Mouse (Mus musculus): ENCODE data around the gene Med21.

DNA sequence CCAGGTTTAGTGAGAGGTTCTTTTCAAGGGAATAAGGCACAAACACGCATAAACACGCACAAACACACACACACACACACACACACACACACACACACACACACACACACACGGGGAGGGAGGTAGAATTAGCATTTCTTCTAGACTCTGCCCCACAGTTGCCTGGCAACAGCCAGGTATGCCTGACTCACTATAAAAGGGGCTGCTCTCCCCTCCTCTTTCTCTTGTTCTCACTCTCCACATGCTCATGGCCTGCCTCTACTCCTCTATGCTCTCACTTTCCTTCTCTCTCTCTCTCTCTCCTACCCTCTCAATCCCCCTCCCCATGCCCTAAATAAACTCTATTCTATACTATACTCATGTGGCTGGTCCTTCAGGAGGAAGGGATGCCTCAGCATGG is 14.2 kb upstream of the Med21 start:
- TF ChIP-seq CTCF (conservative IDR thresholded peaks at IDR 0.05; ENCODE audit: insufficient read depth, insufficient read length, low read depth, low read length) (no peak), POLR2A (IDR thresholded peaks at IDR 0.05; ENCODE audit: low read depth, low read length) (no peak)

Data from kidney, adult 2 months (tissue).